Mouse (Mus musculus) liver, postnatal 0 days (tissue): ENCODE data around the gene Atp9a.

Source experiments
- CTCF ChIP-seq: sonication (generic); IDR thresholded peaks from 2 replicates; pipeline ENCODE4 v1.5.1; 2016; ENCODE audit warnings: antibody characterized with exemption, low read depth
- EP300 ChIP-seq: IDR thresholded peaks from 2 replicates; pipeline ENCODE4 v1.6.1; 2016; ENCODE audit warnings: antibody characterized with exemption, low read depth, mild to moderate bottlenecking

GRCm38 (mm10) chr2:168633301-168633816 lies 108.8 kb downstream of the Atp9a start:
- TF ChIP-seq CTCF, result no peak
- TF ChIP-seq EP300, result no peak
